Mouse (Mus musculus) CH12.LX (cell line): ENCODE measurements around the gene Slc22a4. TPM values are rescaled to one million over a fixed set of nuclear protein-coding genes. Genes with fewer than 3 reads are reported as not detected.

Experiments used
- polyA plus RNA-seq: library from polyadenylated mRNA; unstranded; fragments of >175 nt; gene quantifications from 2 replicates; pipeline ENCODE4 v1.2.1, GENCODE M21; 2012; ENCODE audit warnings: low read depth; ENCODE audit not compliant: insufficient read length
- total RNA-seq, 2 experiments: library from RNA; depleted of rRNA; stranded (reverse); fragments of 300-350 nt in 1 of 2; fragments of >200 nt in 1 of 2; gene quantifications; 2 replicates each; pipeline ENCODE4 v1.2.3; 2012 to 2014

The Slc22a4 gene
- total and polyA plus RNA-seq, 3 experiments, result not detected

Other genes starting within 250 kb of the Slc22a4 start
- gene Gm12216, start 168.8 kb downstream of the Slc22a4 start, total RNA-seq (2012; rRNA removed), result 0.88 and 2.7 TPM in 2 replicates
- gene Gm12216, start 168.8 kb downstream of the Slc22a4 start, total RNA-seq (2014; rRNA removed), result 0.73 and 0.77 TPM in 2 replicates
- 0.56 and 1.1 TPM in 2 replicates for gene Gm12216, start 168.8 kb downstream of the Slc22a4 start, polyA plus RNA-seq
- 5.3 and 6.7 TPM in 2 replicates for gene Slc22a5, start 136.4 kb downstream of the Slc22a4 start, total RNA-seq (2012; rRNA removed)
- 6.2 and 6.4 TPM in 2 replicates for gene Slc22a5, start 136.4 kb downstream of the Slc22a4 start, total RNA-seq (2014; rRNA removed)
- 5.6 and 7.1 TPM in 2 replicates for gene Slc22a5, start 136.4 kb downstream of the Slc22a4 start, polyA plus RNA-seq
- not detected in 2 replicates for gene Slc22a21, start 47.8 kb downstream of the Slc22a4 start, total RNA-seq (2012; rRNA removed)
- gene Slc22a21, start 47.8 kb downstream of the Slc22a4 start, total RNA-seq (2014; rRNA removed), result not detected in 2 replicates
- gene Slc22a21, start 47.8 kb downstream of the Slc22a4 start, polyA plus RNA-seq, result not detected in 2 replicates
- gene Pdlim4, start 40.9 kb upstream of the Slc22a4 start, total RNA-seq (2012; rRNA removed), result not detected in 2 replicates
- not detected in 2 replicates for gene Pdlim4, start 40.9 kb upstream of the Slc22a4 start, total RNA-seq (2014; rRNA removed)
- not detected in 2 replicates for gene Pdlim4, start 40.9 kb upstream of the Slc22a4 start, polyA plus RNA-seq
- gene P4ha2, start 72.0 kb upstream of the Slc22a4 start, total RNA-seq (2012; rRNA removed), result 5.0 and 10.0 TPM in 2 replicates
- 7.9 and 10.1 TPM in 2 replicates for gene P4ha2, start 72.0 kb upstream of the Slc22a4 start, total RNA-seq (2014; rRNA removed)
- gene P4ha2, start 72.0 kb upstream of the Slc22a4 start, polyA plus RNA-seq, result 3.6 and 4.2 TPM in 2 replicates
- 1.9 and 2.6 TPM in 2 replicates for gene Csf2, start 221.6 kb upstream of the Slc22a4 start, total RNA-seq (2012; rRNA removed)
- 1.4 and 2.4 TPM in 2 replicates for gene Csf2, start 221.6 kb upstream of the Slc22a4 start, total RNA-seq (2014; rRNA removed)
- gene Csf2, start 221.6 kb upstream of the Slc22a4 start, polyA plus RNA-seq, result 0.79 and 0.83 TPM in 2 replicates
- 2.7 and 4.8 TPM in 2 replicates for gene Il3, start 239.2 kb upstream of the Slc22a4 start, total RNA-seq (2012; rRNA removed)
- gene Il3, start 239.2 kb upstream of the Slc22a4 start, total RNA-seq (2014; rRNA removed), result 1.5 and 1.9 TPM in 2 replicates
- 1.3 and 3.5 TPM in 2 replicates for gene Il3, start 239.2 kb upstream of the Slc22a4 start, polyA plus RNA-seq